Mouse (Mus musculus) skeletal muscle tissue, adult 2 months (tissue): Measurements from ENCODE around the gene Olfr91.
A peak's percentile ranks its signal among the peaks of the same experiment; 100 is the strongest.
"Not testable (repeated sequence)": the region's sequence is repeated elsewhere in the genome, so short reads cannot be mapped to it uniquely, and the experiment has no call there.

ENCODE experiments used
- DNase-seq: peaks from one replicate; pipeline ENCODE4 v3.0.0-alpha.2; 2012; ENCODE audit warnings: low read depth, low spot score

The Olfr91 gene

DNA sequence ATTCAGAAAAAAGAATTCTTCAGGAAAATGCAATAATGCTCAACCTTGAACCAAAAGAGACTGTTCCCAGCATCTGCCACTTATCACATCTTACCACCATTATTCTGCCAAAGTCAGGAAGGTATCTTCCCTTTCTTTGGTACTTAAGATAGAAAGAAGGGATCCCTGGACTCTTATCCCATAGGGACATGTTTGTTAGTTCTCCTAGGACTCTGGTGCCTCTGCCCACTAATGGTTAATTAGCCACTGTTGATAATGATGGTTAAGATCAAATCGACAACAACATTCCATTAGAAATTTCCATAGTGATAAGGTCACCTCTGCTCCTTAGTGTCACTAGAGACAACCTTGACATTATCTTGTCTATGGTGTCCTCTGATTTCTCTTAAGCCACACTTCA, at the start of gene Olfr91:
Gene Olfr91 (minus strand): TSS at position 101 of the 400 bp plus-strand sequence.
- DNase-seq, result no peak

DNA sequence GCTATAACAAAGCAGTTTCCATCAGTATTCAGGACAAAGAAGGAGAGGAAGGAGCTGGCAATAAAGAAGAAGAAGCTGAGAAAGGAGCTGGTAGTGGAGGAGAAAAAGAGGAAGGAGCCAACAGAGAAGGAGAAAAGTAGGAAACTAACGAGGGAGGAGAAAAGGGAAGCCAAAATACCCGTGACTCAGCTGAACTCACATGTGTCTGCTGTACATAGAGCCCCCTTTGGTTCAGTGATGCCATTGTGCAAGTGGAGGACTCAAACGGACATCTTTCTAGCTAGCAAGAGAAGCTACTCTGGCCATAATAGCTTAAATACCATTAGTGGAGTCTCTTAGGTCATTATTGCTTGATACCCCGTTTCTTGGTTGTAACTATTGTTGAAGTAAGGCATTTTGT, 33.3 kb upstream of the Olfr91 start:
- not testable (repeated sequence) for DNase-seq

DNA sequence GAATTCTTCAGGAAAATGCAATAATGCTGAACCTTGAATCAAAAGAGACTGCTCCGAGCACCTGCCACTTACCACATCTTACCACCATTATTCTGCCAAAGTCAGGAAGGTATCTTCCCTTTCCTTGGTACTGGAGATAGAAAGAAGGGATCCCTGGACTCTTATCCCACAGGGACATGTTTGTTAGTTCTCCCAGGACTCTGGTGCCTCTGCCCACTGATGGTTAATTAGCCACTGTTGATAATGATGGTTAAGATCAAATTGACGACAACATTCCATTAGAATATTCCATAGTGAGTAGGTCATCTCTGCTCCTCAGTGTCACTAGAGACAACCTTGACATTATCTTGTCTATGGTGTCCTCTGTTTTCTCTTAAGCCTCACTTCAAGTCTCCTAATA, 21.9 kb upstream of the Olfr91 start, which contains the start of gene Olfr92:
Gene Olfr92 (minus strand): TSS at position 101 of the 400 bp plus-strand sequence.
- DNase-seq, result no peak

DNA sequence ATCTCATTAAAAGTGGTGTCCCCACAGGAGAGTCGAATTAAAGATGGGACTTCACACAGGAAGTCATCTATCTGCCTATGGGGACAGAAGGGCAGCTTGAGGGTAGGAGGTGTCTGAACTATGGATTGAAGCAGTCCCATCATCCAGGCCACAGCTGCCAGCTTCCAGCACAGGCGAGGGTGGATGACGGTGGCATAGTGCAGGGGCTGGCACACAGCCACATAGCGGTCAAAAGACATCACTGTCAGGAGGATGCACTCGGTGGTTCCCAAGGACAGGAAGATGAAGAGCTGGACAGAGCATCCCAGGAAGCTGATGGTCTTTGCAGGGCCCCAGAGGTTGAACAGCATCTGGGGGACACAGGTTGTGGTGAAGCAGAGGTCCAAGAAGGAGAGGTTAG, 4.8 kb downstream of the Olfr91 start:
- no peak for DNase-seq

DNA sequence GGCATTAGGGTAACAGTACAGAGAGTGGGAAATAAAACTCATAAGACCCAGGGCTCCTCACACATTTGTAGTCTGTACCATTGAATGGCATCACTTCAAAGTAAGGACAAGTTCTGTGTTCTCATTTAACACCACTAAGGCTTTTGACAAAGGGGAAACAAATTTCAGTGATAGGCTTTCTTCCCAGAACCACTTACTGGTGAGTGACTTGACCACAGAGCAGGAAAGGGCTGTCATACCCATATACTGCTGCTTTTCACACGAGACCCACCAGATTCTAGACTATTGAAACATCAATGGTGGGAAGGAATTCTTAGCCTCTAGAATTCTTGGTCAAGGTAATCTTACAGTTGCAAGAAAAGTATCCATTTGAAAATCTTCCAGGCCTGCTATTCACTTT, 5.9 kb downstream of the Olfr91 start:
- no peak for DNase-seq

DNA sequence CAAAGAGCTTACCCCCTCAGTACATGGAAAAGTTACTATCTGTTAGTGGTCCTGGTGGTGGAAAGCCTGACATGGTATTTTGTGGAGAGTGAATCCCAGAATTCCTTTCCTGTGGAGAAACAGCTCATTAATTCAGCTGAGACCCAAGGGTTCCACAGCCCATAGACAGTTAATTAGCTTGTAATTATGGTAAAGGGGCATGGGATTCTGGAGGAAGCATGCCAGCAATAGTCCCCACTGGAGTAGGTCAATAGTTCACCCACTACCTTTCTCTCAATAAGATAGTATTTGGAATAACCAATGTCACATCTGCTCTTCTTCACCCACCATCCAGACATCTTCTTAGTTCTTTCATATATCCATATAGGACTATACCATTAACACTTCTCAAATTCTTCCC, 9.7 kb downstream of the Olfr91 start, which contains the start of gene Olfr90:
Gene Olfr90 (minus strand): TSS at position 101 of the 400 bp plus-strand sequence.
- DNase-seq, result no peak

DNA sequence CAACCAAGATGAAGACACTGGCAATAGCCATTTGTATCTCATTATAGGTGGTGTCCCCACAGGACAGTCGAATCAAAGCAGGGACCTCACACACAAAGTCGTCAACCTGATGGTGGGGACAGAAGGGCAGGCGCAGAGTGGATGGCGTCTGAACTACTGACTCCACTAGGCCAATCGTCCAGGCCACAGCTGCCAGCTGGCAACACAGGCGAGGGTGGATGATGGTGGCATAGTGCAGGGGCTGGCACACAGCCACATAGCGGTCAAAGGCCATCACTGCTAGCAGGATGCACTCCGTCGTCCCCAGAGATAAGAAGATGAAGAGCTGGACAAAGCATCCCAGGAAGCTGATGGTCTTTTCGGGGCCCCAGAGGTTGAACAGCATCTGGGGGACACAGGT, 12.5 kb downstream of the Olfr91 start:
- no peak for DNase-seq

DNA sequence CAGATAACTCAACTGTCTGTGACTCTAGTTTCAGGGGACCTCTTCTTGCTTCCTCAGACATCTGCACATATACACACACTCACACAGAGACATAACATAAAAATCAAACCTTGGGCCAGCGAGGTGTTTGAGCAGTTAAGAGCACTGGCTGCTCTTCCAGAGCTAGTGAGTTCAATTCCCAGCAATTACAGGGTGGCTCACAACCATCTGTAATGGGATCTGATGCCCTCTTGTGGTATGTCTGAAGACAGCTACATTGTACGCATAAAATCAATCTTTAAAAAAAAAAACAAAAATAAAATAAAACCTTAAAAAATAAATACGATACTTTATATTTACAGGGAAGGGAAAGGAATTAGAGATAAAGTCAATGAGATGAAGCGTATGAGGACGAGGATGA, 13.4 kb downstream of the Olfr91 start:
- no peak for DNase-seq

DNA sequence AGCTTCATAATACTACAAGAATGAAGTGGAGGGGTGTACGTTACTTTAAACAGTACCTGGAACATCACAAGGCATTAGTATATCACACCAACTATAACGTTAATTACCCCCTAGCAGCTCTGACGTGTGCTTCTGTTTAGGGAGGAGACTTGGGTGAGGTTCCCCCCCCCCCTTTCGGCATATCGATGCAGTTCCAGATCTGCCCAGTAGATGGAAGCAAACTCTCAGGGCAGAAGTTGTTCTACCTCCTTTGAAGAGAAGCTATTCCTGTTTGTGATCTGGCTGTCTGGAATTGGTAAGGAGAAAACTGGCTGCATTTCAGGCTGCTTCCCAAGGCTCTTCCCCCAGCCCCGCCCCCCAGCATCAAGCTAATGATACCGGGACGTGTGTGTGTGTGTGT, 14.8 kb downstream of the Olfr91 start:
- DNase-seq, result peak; percentile 65

DNA sequence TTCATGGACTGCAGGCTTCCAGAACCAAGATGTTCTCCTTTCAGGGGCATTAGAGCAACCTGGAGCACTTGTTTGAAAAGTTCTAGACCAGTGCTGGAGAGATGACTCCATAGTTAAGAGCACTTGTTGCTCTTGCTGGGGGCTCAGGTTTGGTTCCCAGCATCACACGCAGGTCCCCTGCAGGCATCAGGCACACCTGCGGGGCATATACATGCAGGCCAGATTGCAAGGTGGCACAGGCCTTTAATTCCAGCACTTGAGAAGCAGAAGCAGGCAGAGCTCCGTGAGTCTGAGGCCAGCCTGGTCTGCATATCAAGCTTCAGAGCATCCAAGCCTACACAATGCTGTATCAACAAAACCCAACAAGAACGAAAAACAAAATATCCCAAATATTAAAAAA, 16.4 kb downstream of the Olfr91 start:
- DNase-seq, result no peak

DNA sequence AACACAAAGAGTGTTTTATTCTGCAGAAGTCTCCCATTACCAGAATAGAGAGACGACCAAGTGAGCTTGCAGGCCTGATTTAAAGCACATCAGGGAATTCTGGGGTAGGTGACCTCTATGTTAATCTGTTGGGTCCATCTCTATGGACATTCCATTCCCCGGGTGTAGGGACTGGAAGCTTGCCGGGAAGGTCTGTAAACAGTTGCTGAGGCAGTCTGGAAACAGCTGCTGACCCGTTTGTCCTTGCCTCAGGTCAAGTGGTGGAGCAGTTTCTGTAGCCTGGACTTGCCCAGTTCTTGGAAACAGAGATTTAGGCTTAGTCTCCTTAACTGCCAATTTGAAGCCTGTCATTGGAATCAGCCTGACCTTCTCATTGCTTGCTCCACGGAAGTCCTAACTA, 18.0 kb downstream of the Olfr91 start:
- DNase-seq, result peak; percentile 14

DNA sequence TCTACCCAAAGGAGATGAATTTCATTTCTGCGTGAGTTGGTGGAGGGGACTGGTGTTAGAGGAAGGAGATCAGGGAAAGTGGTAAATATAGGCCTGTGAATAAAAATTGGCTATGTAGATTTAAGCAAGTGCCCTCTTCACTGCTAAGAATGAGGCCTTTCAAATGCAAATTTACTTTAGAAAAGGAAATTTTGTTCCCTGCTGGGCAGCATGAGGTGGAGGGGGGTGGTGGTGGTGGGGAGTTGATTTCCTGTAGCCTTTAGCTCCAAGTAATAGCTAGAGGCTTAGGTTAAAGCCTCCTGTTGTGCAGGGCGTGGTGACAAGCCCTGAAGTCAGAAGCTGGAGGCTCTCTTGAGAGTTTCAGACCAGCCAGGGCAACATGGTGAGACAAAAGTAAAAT, 19.1 kb downstream of the Olfr91 start:
- DNase-seq, result no peak

DNA sequence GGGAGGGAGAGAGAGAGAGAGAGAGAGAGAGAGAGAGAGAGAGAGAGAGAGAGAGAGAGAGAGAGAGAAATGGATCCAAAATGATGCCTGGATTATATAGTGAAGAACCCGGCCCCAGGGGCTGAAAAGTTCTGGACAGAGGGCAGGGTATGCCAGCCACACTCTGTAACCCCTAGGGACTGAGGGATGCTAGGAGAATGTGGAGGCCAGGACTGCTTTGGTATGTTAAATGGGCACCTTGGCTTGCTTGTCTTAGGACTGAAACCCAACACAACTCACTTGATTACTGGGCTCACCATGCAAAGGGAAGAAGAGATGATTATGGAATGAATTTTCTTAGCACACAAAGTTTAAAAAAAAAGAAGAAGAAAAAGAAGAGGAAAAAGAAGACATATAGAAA, 19.9 kb downstream of the Olfr91 start:
- no peak for DNase-seq

DNA sequence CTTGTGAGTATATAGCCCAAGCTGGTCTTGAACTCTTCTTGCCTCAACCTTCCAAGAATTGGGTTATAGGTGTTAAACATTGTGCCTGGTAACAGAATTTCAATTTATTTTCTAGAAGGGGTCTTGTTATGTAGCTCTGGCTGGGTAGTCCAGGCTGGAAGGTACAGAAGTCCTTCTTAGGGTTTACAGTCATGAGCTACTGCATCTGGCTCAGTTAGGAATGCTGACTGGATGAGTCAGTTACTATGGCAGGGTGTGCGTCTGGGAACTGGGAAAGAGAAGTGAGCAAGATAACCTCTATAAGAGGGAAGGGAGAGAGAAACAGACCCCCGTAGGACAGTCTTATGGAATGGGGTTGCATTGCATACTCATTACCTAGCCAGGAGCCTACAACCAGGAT, 22.3 kb downstream of the Olfr91 start:
- no peak for DNase-seq

DNA sequence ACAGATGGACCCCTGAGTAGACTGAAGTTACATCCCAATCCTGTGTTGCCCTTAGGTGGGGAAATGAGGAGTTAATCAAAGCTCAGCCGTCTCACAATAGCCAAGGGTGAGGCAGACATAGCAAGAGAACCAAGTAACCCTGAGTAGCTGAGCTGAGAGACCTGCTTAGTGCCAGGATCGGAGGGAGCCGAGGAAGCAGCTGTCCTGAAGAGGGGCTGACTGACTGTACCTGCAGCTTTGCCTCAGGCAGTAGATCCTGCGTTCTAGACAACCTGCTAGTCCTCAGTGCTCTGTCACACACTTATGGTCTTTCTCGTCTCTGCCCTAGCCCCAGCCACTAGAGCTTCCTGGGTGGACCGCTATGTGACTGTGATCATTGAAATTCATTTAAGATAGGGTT, 22.9 kb downstream of the Olfr91 start:
- DNase-seq, result no peak

DNA sequence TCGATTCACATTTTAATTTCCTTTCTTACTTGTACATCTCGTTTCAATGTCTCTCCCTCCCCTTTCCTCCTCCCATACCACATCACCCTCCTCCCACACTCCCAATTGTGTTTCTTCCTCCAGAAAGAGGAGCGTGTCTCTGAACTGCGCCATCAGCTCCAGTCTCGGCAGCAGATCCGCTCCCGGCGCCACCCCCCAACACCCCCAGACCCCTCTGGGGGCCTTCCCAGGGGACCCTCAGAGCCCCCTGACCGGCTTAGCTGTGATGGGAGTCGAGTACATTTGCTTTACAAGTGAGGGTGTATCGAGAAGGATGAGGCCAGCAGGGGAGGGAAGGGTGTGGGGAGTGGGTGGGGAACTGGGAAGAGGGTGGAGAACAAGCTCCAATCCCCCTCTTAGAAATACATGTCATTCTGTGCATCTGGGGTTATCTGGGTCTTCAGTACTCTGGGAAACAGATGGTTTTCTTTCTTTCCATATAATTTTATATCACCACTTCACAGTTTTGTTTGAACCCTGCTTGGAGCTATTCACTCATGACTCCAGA, 25.3 kb downstream of the Olfr91 start:
- DNase-seq, result no peak

DNA sequence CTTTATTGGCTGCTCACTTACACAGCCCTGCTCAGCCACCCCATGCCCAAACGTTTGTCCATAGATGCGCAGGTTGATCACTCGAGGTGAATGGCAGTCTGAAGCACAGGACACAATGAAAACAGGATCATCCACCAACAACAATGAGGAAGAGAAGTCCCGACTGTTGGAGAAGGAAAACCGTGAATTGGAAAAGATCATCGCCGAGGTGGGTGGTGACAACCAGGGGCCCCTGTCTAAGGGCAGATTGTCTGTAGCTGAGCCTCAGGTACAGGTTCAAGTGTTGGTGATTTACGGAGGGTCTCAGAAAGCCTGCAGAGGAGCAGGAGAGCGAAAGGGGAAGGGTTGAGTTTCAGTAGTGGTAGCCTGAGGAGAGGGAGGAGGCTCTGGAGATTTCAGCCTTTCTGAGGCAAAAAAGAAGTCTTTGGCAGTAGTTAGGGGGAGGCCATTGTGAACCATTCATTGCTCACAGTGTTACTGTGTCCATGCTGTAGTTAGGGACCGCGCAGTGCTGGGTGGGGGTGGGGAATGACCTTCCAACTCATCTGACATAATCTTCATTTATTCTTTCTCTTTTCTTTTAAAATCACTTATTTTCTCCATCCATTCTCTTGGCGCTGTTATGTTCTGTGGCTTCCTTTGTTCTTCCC, 25.9 kb downstream of the Olfr91 start:
- no peak for DNase-seq

DNA sequence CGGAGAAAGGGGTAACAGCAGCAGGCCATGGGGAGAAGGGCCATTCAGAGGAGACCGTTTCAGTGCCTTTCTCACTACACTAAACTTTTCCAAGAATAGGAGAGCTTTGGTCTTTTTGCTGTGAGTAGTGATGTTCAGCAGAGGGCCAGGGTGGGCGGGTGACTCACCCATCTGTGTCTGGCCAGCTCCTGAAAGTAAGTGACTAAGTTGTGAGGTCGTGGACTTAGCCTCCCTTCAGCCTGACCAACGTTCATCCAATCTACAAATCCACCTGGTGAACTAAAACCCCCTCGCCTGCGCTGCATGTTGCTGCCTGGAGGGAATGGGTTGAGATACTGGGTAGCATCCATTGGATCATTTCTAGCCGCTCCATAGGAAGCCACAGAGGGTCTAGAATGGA, 28.0 kb downstream of the Olfr91 start:
- DNase-seq, result no peak

DNA sequence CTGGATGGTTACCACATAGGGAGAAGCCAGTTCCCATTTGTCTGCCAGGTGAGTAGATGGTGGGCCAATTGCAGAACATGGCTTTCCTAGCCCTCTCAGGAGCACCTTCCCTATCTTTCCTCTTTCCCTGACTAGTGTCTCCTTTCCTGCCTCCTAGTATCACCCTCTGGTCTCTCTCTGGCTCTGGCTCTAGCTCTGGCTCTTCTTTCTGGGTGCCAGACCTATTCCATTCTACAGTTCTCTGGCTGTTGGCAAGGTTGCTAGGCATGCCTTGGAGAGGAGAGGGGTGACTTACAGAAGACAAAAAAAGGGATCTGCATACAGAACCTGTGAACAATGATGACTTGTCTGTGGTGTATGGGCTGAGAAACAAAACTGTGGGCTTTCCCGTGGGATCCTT, 30.2 kb downstream of the Olfr91 start:
- DNase-seq, result no peak

DNA sequence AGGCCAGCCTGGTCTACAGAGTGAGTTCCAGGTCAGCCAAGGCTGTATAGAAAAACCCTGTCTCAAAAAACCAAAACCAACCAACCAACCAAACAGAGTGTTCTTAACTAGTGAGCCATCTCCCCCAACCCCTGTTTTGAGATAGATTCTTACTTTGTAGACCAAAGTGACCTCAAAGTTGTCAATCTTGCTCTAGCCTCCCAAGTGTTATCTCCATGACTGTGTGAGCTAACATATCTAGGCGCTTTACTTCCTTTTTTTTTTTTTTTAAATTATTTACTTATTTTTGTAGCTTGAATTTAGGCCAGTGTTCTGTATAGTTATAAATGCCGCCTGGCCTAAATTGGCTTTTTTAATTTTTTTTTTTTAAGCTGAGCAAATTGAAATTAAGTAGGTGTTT, 32.1 kb downstream of the Olfr91 start:
- no peak for DNase-seq

DNA sequence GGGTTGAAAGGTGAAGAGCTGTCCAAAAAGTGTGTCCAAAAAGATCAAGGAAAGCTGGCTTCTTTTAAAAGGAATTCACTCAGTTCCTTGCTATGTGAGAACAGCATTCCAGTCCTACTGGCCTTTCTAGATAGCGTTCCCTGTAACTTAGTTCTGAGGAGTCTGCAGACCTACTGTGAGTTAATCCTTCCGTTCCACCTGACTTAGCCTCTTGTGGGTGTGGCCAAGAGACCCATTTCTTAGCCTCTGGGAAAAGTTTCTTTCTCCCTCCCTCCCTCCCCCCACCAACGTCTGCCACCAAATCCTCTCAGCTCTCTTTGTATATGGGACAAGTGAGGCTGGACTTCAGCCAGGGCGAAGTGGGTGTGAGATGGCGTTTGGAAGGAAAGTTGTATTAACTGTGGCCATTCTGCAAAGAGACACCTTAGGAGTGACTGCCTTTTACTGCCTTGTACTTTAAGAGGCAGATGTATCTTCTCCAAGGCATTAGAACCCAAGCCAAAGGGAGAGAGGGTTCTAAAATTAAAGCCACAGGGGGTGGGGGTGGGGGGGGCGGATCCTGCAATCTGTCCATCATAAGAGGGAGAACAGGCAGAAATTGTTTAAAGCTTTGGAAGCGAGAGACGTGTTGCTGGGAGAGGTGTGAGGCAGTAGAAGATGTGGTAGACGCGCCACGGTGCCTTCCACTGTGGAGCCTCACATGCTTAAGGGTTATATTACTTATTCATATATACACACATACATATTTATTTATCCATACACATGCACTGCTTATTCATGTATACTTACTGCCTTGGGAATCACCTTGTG, 34.2 kb downstream of the Olfr91 start:
- no peak for DNase-seq

DNA sequence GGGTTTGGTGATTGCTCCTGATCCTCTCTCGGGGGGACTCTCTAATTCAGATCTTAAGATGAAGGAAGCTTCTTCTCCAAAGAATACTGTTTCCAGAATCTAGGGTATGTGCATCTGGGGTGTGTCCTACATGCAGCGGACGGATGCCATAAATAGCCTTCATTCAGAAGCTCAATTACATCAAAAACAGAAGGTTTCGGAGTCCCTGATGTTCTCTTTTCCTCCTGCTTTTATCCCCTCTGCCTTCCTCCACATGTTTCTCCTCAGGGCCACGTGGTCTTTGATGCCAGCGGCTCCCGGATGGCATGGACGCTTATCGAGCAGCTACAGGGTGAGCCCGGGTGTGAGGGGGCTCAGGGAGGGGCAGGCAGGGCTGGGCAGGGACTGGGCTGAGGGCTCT, 35.0 kb downstream of the Olfr91 start:
- no peak for DNase-seq

DNA sequence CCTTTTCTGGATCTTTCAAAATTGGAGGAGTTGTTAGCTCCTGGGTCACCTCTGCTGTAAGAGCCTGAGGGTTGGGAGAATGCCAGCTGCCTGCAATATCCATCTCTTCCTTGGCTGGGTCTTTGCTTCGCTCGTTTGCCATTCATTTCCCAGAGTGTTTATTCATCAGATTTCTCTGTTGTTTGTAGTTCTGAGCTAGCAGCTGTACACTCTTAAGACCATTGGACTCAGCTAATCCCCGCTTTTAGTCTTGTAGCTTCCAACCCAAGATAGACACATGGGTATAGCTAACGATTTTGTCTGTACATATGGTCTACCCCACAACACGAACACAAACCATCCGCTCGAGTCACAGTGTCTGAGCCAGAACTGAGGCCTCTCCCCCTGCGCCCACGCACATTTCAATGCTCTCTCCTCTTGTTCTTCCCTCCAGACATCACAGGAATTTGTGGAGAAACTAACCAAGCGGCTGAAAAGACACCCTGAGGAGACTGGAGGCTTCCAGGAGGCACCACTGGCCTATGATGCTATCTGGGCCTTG, 35.9 kb downstream of the Olfr91 start:
- DNase-seq, result no peak
